Mouse (Mus musculus) heart, adult 2 months (tissue): ENCODE data around the gene Ces1d. TPM values are rescaled to one million over a fixed set of nuclear protein-coding genes. Genes with fewer than 3 reads are reported as not detected.
"Not testable (repeated sequence)": the region's sequence is repeated elsewhere in the genome, so short reads cannot be mapped to it uniquely, and the experiment has no call there.

Source experiments
- DNase-seq, 2 experiments: peaks; one replicate each; pipeline ENCODE4 v3.0.0; 2021
- H3K27ac ChIP-seq: fragments of 200-600 bp; 2 replicates; pipeline ENCODE4 v1.8.1; 2022
- H3K27me3 ChIP-seq: fragments of 200-500 bp; 2 replicates; pipeline ENCODE4 v1.6.1; 2012; ENCODE audit warnings: mild to moderate bottlenecking, low read length, inconsistent platforms, mixed read lengths; ENCODE audit not compliant: control insufficient read depth, insufficient read depth
- H3K36me3 ChIP-seq: fragments of 200-500 bp; 2 replicates; pipeline ENCODE4 v1.6.1; 2012; ENCODE audit warnings: low read length, inconsistent platforms; ENCODE audit not compliant: control insufficient read depth, insufficient read depth
- H3K4me1 ChIP-seq: fragments of 200-500 bp; 2 replicates; pipeline ENCODE4 v1.6.1; 2011; ENCODE audit warnings: low read length; ENCODE audit not compliant: control insufficient read depth, insufficient read depth
- H3K4me3 ChIP-seq: fragments of 200-600 bp; 2 replicates; pipeline ENCODE4 v1.8.1; 2022
- H3K79me2 ChIP-seq: fragments of 200-500 bp; replicated peaks from 2 replicates; pipeline ENCODE4 v1.6.1; 2012; ENCODE audit warnings: mild to moderate bottlenecking, inconsistent platforms, low read length, moderate library complexity, mixed read lengths; ENCODE audit not compliant: control insufficient read depth, insufficient read depth
- H3K9ac ChIP-seq: fragments of 200-500 bp; 2 replicates; pipeline ENCODE4 v1.6.1; 2012; ENCODE audit warnings: low read depth, mild to moderate bottlenecking, control low read depth, inconsistent platforms, low read length, mixed read lengths
- CTCF ChIP-seq: fragments of 200-600 bp; IDR thresholded peaks from 2 replicates; pipeline ENCODE4 v1.8.1; 2022; ENCODE audit warnings: antibody characterized with exemption, mild to moderate bottlenecking, moderate library complexity
- EP300 ChIP-seq: fragments of 200-500 bp; IDR thresholded peaks from 2 replicates; pipeline ENCODE4 v1.6.1; 2011; ENCODE audit warnings: low read depth, low read length, control low read depth; ENCODE audit not compliant: insufficient read depth
- POLR2A ChIP-seq: fragments of 200-500 bp; IDR thresholded peaks from 2 replicates; pipeline ENCODE4 v1.6.1; 2011; ENCODE audit warnings: mild to moderate bottlenecking, low read depth, low read length, control low read depth; ENCODE audit not compliant: insufficient read depth
- WGBS: fragments of 180-500 bp; shearing (Covaris S2); methylation state at CpG from one replicate; pipeline ENCODE4 v1.1.7; 2018; 5-methylcytosine and 5-hydroxymethylcytosine counted together
- intact Hi-C: fragments of 180-260 bp; cut with DNase I; formaldehyde crosslinking; loops from one replicate; pipeline ENCODE4 v1.15.1; 2025
- polyA plus RNA-seq: library from polyadenylated mRNA; depleted of rRNA; stranded (reverse); fragments of >200 nt; gene quantifications from 2 replicates; pipeline ENCODE4 v1.2.3, GENCODE M21; 2012
- total RNA-seq, 2 experiments: library from RNA; stranded (reverse); gene quantifications; 2 replicates each; pipeline ENCODE4 v1.2.3; 2021

Ces1d gene
- total and polyA plus RNA-seq, 3 experiments = 243 to 286 (median 276) TPM

DNA sequence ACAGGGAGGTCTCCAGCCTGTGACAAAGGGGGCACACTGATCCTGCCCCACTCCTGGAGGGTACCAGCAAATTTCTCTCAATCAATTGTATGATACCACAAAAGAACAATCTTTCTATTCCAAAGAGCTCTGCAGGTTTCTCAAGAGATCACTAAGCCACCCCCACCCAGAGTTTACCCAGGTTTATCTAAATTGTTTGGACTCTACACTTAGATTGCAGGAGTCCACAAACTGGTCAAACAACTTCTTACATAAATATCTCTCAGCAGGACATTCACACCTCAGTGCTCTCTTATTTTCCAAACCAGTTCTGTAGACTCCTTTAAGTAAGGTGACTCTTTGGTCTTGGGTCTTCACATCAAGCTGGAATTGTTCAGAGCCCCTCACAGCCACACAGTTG, 31.8 kb upstream of the Ces1d start, which contains the start of gene Ces1e:
Gene Ces1e (minus strand): TSS at position 174 of the 400 bp plus-strand sequence.
- no peak for TF ChIP-seq POLR2A
- no peak for TF ChIP-seq CTCF
- no peak for TF ChIP-seq EP300
- H3K4me3 ChIP-seq = no peak within 1 kb of the TSS
- intact Hi-C loops = no loop called here
- no peaks in the 10 kb centered on the region for H3K36me3 ChIP-seq
- no peaks in the 10 kb centered on the region for H3K79me2 ChIP-seq
- H3K9ac ChIP-seq = no peak within 1 kb of the TSS
- H3K27ac ChIP-seq = no peak within 1 kb of the TSS
- no peaks in the 10 kb centered on the region for H3K4me1 ChIP-seq
- no peak for DNase-seq
- H3K27me3 ChIP-seq = no peaks in the 10 kb centered on the region

DNA sequence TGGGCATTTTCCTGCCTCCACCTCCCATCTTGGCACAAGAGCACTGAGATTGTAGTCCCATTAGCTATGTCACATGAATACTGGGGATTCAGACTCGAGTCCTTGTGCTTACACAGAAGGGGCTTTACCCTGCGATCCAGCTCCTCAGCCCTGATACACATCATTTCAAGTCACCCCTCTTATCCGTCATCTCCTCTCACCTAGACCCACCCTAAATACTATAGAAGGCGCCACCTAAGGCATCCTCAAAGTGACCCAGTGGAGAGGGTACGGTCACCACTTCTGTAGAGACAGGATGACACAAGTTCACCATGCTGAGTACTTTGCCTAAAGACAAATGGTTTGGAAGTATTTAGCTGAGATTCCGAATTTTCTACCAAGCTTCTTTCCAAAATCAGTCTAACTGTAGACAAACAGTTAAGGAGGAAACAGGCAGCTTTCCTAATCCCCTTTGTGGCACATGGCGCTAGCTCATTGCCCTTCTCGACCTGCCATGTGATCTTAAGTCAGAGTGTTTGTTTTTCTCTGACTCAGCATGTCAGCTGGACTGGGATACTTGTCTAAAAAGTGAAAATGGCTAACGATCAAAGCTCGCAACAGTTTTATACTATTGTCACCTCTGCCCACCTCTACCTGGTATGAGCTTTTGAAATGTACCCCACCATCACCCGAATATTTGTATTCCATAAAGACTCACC, 31.2 kb upstream of the Ces1d start:
- Histone ChIP-seq H3K27me3 (no peaks in the 10 kb centered on the region), H3K36me3 (no peaks in the 10 kb centered on the region), H3K4me3 (no peak overlapping the region), H3K9ac (no peak overlapping the region), H3K27ac (no peak overlapping the region), H3K79me2 (no peaks in the 10 kb centered on the region), H3K4me1 (no peaks in the 10 kb centered on the region)
- no peak for DNase-seq
- intact Hi-C loops = no loop called here
- WGBS = 65% methylated on average over 11 of the region's 11 CpGs
- TF ChIP-seq CTCF = no peak
- no peak for TF ChIP-seq EP300
- TF ChIP-seq POLR2A = no peak

DNA sequence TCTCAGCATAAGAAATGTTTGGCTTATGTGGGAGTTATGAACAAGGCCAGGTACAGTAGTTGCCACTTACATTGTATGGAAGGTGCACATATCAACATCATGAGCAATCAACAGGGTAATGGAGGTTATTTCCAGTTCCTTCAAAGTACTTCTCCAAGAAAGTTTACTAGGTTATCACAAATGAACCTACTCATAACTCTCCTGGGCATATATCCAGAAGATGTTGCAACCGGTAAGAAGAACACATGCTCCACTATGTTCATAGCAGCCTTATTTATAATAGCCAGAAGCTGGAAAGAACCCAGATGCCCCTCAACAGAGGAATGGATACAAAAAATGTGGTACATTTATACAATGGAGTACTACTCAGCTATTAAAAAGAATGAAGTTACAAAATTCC, 28.8 kb upstream of the Ces1d start:
- not testable (repeated sequence) for H3K27me3 ChIP-seq

DNA sequence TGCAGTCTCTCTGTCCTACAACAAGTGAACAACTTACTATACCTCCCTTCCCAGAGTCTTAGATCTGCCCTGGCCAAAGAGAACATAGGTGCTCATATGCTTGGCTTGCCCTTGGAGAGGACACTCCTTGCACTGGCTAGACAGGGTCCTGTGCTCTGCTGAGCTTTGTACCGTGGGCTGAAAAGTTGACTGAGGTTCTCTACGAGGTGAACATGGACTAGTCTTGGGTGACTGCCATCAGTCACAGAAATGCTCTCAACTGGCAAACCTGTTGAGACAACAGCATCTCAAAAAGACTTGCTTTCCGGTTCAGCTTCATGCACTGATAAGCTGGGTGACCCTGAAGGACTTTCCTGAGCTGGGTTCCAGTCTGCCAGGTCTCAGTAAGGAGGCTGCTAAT, 24.3 kb upstream of the Ces1d start:
- no peaks in the 10 kb centered on the region for H3K79me2 ChIP-seq
- no peaks in the 10 kb centered on the region for H3K27me3 ChIP-seq
- intact Hi-C loops = loop anchor here (5.0 kb wide), 1 partner anchor 175 kb away; no protein-coding TSS in a partner anchor
- WGBS = 50% methylated on average over 3 of the region's 3 CpGs
- peaks cover 2% of the 10 kb centered on the region; the same call in 1 of the 2 replicates for H3K36me3 ChIP-seq
- DNase-seq = no peak
- H3K9ac ChIP-seq = no peak overlapping the region
- TF ChIP-seq EP300 (no peak), POLR2A (no peak), CTCF (no peak)
- H3K27ac ChIP-seq = no peak overlapping the region
- H3K4me3 ChIP-seq = no peak overlapping the region
- peaks cover 3% of the 10 kb centered on the region; the same call in 1 of the 2 replicates for H3K4me1 ChIP-seq

More for the DNA sequence above, 28.8 kb upstream of the Ces1d start:
- H3K4me3 ChIP-seq, H3K4me1 ChIP-seq, DNase-seq, H3K27ac ChIP-seq, H3K79me2 ChIP-seq, H3K9ac ChIP-seq, intact Hi-C loops, H3K36me3 ChIP-seq: not testable (repeated sequence)
- 86% methylated on average over 1 of the region's 1 CpGs for WGBS

DNA sequence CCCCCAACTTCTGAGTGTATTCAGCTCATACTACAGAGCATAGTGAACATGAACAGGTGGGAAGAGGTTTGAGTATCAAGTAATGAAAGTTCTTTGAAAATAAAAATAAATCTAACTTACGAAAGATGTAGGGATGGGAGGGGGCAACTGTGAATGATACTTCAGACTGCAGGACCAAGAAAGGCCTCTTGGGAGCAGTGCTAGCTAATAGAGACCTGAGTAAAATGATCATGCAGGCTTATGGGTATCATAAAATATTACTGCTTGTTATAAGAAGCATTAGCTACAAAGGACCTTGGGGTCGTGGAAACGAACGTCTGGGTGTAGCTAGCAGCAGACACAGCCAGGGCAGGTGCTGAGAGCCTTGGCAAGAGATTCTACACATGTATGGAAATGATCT, 20.2 kb upstream of the Ces1d start:
- intact Hi-C loops = loop anchor here (2.0 kb wide), 1 partner anchor 17 kb away; no protein-coding TSS in a partner anchor
- peaks cover 2% of the 10 kb centered on the region; the same call in 1 of the 2 replicates for H3K36me3 ChIP-seq
- H3K27me3 ChIP-seq = no peaks in the 10 kb centered on the region
- H3K9ac ChIP-seq = peak overlapping the region; percentile 55
- no peak overlapping the region for H3K4me3 ChIP-seq
- WGBS = 38% methylated on average over 4 of the region's 4 CpGs
- DNase-seq = no peak
- H3K4me1 ChIP-seq = peaks cover 3% of the 10 kb centered on the region; the same call in 1 of the 2 replicates
- TF ChIP-seq POLR2A = no peak
- peak; percentile 64 for TF ChIP-seq CTCF
- no peaks in the 10 kb centered on the region for H3K79me2 ChIP-seq
- H3K27ac ChIP-seq = peak overlapping the region; percentile 91

DNA sequence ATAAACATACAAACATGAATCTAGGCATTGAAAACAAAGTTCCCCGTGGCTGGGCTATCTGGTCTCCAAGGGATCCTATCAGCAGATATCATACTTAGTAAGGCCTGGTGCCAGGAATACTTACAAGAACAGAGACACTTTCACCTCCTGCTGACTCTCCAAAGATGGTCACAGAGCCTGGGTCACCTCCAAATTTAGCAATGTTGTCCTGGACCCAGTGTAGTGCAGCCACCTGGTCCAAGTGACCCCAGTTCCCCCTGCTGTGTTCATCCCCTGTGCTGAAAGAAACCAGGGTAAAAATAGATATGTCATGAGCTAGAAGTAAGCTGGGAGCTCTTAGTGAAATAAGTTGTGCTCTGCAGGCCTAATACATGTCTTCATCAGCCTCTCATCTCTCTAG, 19.7 kb upstream of the Ces1d start:
- H3K9ac ChIP-seq = peak overlapping the region; percentile 55
- H3K27ac ChIP-seq = peak overlapping the region; percentile 91
- intact Hi-C loops = loop anchor here (2.0 kb wide), 1 partner anchor 17 kb away; no protein-coding TSS in a partner anchor
- DNase-seq = peak; percentile 41 to 78
- H3K79me2 ChIP-seq = no peaks in the 10 kb centered on the region
- no peaks in the 10 kb centered on the region for H3K27me3 ChIP-seq
- peaks cover 3% of the 10 kb centered on the region; the same call in 1 of the 2 replicates for H3K4me1 ChIP-seq
- peaks cover 2% of the 10 kb centered on the region; the same call in 1 of the 2 replicates for H3K36me3 ChIP-seq
- 14% methylated on average over 1 of the region's 1 CpGs for WGBS
- TF ChIP-seq CTCF (no peak), POLR2A (peak; percentile 38; the same call in 1 of the 2 replicates), EP300 (peak; percentile 91)
- H3K4me3 ChIP-seq = no peak overlapping the region
